Mouse (Mus musculus) hindbrain, embryonic 10.5 days (tissue): ENCODE results near the gene Polr2l. TPM values are rescaled to one million over a fixed set of nuclear protein-coding genes. Genes with fewer than 3 reads are reported as not detected.

Experiments used
- DNase-seq: peaks from one replicate; pipeline ENCODE4 v3.0.0-alpha.2; 2017; ENCODE audit warnings: low spot score
- H3K27ac ChIP-seq: fragments of 300-500 bp; sonication (generic); 2 replicates; pipeline ENCODE4 v1.5.1; 2016; ENCODE audit warnings: mild to moderate bottlenecking, moderate library complexity
- H3K27me3 ChIP-seq: fragments of 300-500 bp; sonication (generic); 2 replicates; pipeline ENCODE4 v1.6.1; 2016; ENCODE audit warnings: mild to moderate bottlenecking; ENCODE audit not compliant: poor library complexity, insufficient read depth, severe bottlenecking
- H3K36me3 ChIP-seq: fragments of 300-500 bp; sonication (generic); 2 replicates; pipeline ENCODE4 v1.6.1; 2016; ENCODE audit warnings: mild to moderate bottlenecking, moderate library complexity
- H3K4me1 ChIP-seq: fragments of 300-500 bp; sonication (generic); replicated peaks from 2 replicates; pipeline ENCODE4 v1.6.1; 2016; ENCODE audit warnings: mild to moderate bottlenecking
- H3K4me3 ChIP-seq: fragments of 300-500 bp; sonication (generic); 2 replicates; pipeline ENCODE4 v1.5.1; 2016; ENCODE audit warnings: mild to moderate bottlenecking, moderate library complexity
- H3K9me3 ChIP-seq: fragments of 300-500 bp; sonication (generic); 2 replicates; pipeline ENCODE4 v1.6.1; 2016; ENCODE audit warnings: mild to moderate bottlenecking, moderate library complexity
- WGBS: fragments of 180-500 bp; shearing (Covaris S2); methylation state at CpG from one replicate; pipeline ENCODE4 v1.1.7; 2016; 5-methylcytosine and 5-hydroxymethylcytosine counted together
- polyA plus RNA-seq: library from polyadenylated mRNA; unstranded; fragments of >200 nt; fragmentation: Nextera tagmentation; extraction: Ambion mirVana; gene quantifications from 2 replicates; pipeline ENCODE4 v1.2.1, GENCODE M21; 2016

The Polr2l gene
- polyA plus RNA-seq, 1 experiment from 2014 or later = 90.0 TPM

- 96% methylated on average over 10 of the region's 10 CpGs for WGBS
- Histone ChIP-seq H3K9me3 (no peaks in the 10 kb centered on the region), H3K4me3 (no peak overlapping the region), H3K27me3 (peaks cover 17% of the 10 kb centered on the region), H3K4me1 (peaks cover 65% of the 10 kb centered on the region), H3K36me3 (peaks cover 39% of the 10 kb centered on the region), H3K27ac (no peak overlapping the region)
- DNase-seq = no peak
These were observed 4.3 kb downstream of the Polr2l start for GRCm38 (mm10) chr7:141470637-141470944.

- peaks cover 65% of the 10 kb centered on the region for H3K4me1 ChIP-seq
- H3K4me3 ChIP-seq = peak overlapping the region; percentile 80; the same call in 1 of the 2 replicates
- H3K9me3 ChIP-seq = no peaks in the 10 kb centered on the region
- peaks cover 39% of the 10 kb centered on the region for H3K36me3 ChIP-seq
- 90% methylated on average over 18 of the region's 18 CpGs for WGBS
- DNase-seq = no peak
- peaks cover 21% of the 10 kb centered on the region for H3K27me3 ChIP-seq
- peak overlapping the region; percentile 93; the same call in 1 of the 2 replicates for H3K27ac ChIP-seq
These were observed 4.9 kb downstream of the Polr2l start for GRCm38 (mm10) chr7:141469901-141470636.

- WGBS = 76% methylated on average over 6 of the region's 6 CpGs
These were observed 5.6 kb downstream of the Polr2l start for GRCm38 (mm10) chr7:141469352-141469751.

GRCm38 (mm10) chr7:141468522-141469211 is 6.3 kb downstream of the Polr2l start:
- peaks cover 39% of the 10 kb centered on the region for H3K36me3 ChIP-seq
- peaks cover 35% of the 10 kb centered on the region for H3K27me3 ChIP-seq
- peaks cover 68% of the 10 kb centered on the region for H3K4me1 ChIP-seq
- peak overlapping the region; percentile 93 for H3K27ac ChIP-seq
- H3K9me3 ChIP-seq = no peaks in the 10 kb centered on the region
- DNase-seq = peak; percentile 75
- peak overlapping the region; percentile 80 for H3K4me3 ChIP-seq
- 22% methylated on average over 8 of the region's 8 CpGs for WGBS

More at GRCm38 (mm10) chr7:141469352-141469751, 5.6 kb downstream of the Polr2l start:
- Histone ChIP-seq H3K27ac (peak overlapping the region; percentile 93), H3K4me1 (peaks cover 70% of the 10 kb centered on the region), H3K4me3 (peak overlapping the region; percentile 80), H3K36me3 (peaks cover 39% of the 10 kb centered on the region), H3K9me3 (no peaks in the 10 kb centered on the region), H3K27me3 (peaks cover 28% of the 10 kb centered on the region)
- DNase-seq = no peak

- H3K27me3 ChIP-seq = peaks cover 40% of the 10 kb centered on the region
- peak overlapping the region; percentile 93 for H3K27ac ChIP-seq
- no peaks in the 10 kb centered on the region for H3K9me3 ChIP-seq
- WGBS = 25% methylated on average over 5 of the region's 5 CpGs
- peaks cover 39% of the 10 kb centered on the region for H3K36me3 ChIP-seq
- H3K4me1 ChIP-seq = peaks cover 68% of the 10 kb centered on the region
- peak overlapping the region; percentile 80 for H3K4me3 ChIP-seq
- DNase-seq = peak; percentile 36
These were observed 6.8 kb downstream of the Polr2l start for GRCm38 (mm10) chr7:141468164-141468521.

- Histone ChIP-seq H3K27me3 (peaks cover 47% of the 10 kb centered on the region), H3K36me3 (peaks cover 34% of the 10 kb centered on the region), H3K9me3 (no peaks in the 10 kb centered on the region), H3K4me1 (peaks cover 68% of the 10 kb centered on the region), H3K4me3 (peak within 1 kb of the TSS; percentile 80), H3K27ac (peak within 1 kb of the TSS; percentile 93)
- WGBS = under 1% methylated on average over 52 of the region's 52 CpGs
- peak; percentile 86 for DNase-seq
These were observed 7.5 kb downstream of the Polr2l start, which contains the start of gene Cd151 for GRCm38 (mm10) chr7:141467230-141468030. Gene Cd151, plus strand, starts transcription at chr7:141467392.

- H3K27ac ChIP-seq = peak overlapping the region; percentile 93
- no peak for DNase-seq
- peaks cover 26% of the 10 kb centered on the region for H3K36me3 ChIP-seq
- 61% methylated on average over 10 of the region's 10 CpGs for WGBS
- H3K4me1 ChIP-seq = peaks cover 76% of the 10 kb centered on the region
- H3K27me3 ChIP-seq = peaks cover 55% of the 10 kb centered on the region
- peak overlapping the region; percentile 80 for H3K4me3 ChIP-seq
- no peaks in the 10 kb centered on the region for H3K9me3 ChIP-seq
These were observed 8.3 kb downstream of the Polr2l start for GRCm38 (mm10) chr7:141466607-141467148.

GRCm38 (mm10) chr7:141466045-141466394 is 8.9 kb downstream of the Polr2l start:
- H3K27ac ChIP-seq = no peak overlapping the region
- peaks cover 20% of the 10 kb centered on the region for H3K36me3 ChIP-seq
- no peaks in the 10 kb centered on the region for H3K9me3 ChIP-seq
- peaks cover 61% of the 10 kb centered on the region for H3K27me3 ChIP-seq
- H3K4me3 ChIP-seq = peak overlapping the region; percentile 40
- no peak for DNase-seq
- 81% methylated on average over 7 of the region's 7 CpGs for whole genome bisulfite sequencing
- peaks cover 83% of the 10 kb centered on the region for H3K4me1 ChIP-seq

- Histone ChIP-seq H3K36me3 (peaks cover 15% of the 10 kb centered on the region), H3K9me3 (no peaks in the 10 kb centered on the region), H3K27ac (no peak overlapping the region), H3K4me1 (peaks cover 86% of the 10 kb centered on the region), H3K27me3 (peaks cover 66% of the 10 kb centered on the region), H3K4me3 (peak overlapping the region; percentile 40)
- WGBS = 29% methylated on average over 10 of the region's 10 CpGs
- DNase-seq = no peak
These were observed 9.4 kb downstream of the Polr2l start for GRCm38 (mm10) chr7:141465388-141466044.

- Histone ChIP-seq H3K4me1 (peaks cover 81% of the 10 kb centered on the region), H3K4me3 (peak overlapping the region; percentile 40), H3K9me3 (no peaks in the 10 kb centered on the region), H3K27me3 (peaks cover 75% of the 10 kb centered on the region), H3K27ac (no peak overlapping the region; the same call in 1 of the 2 replicates), H3K36me3 (peaks cover 8% of the 10 kb centered on the region)
- DNase-seq = no peak
- 4% methylated on average over 38 of the region's 38 CpGs for WGBS
These were observed 10.2 kb downstream of the Polr2l start for GRCm38 (mm10) chr7:141464603-141465201.

GRCm38 (mm10) chr7:141463824-141464602 is 10.9 kb downstream of the Polr2l start:
- 16% methylated on average over 12 of the region's 12 CpGs for WGBS
- H3K36me3 ChIP-seq = peaks cover 8% of the 10 kb centered on the region

More at GRCm38 (mm10) chr7:141463824-141464602, 10.9 kb downstream of the Polr2l start:
- peaks cover 74% of the 10 kb centered on the region for H3K4me1 ChIP-seq
- no peaks in the 10 kb centered on the region for H3K9me3 ChIP-seq
- no peak for DNase-seq
- H3K27me3 ChIP-seq = peaks cover 81% of the 10 kb centered on the region
- peak overlapping the region; percentile 40 for H3K4me3 ChIP-seq
- no peak overlapping the region for H3K27ac ChIP-seq
